Mouse (Mus musculus) embryonic fibroblast, embryonic 13.5 days (primary cell): ENCODE results near the gene 2310030G06Rik. TPM values are rescaled to one million over a fixed set of nuclear protein-coding genes. Genes with fewer than 3 reads are reported as not detected.

Source experiments
- H3K27ac ChIP-seq: 2 replicates; pipeline ENCODE4 v1.5.1; 2012; ENCODE audit warnings: low read length, control low read depth, inconsistent platforms; ENCODE audit not compliant: insufficient read depth
- H3K4me1 ChIP-seq: 2 replicates; pipeline ENCODE4 v1.6.1; 2011; ENCODE audit warnings: low read length; ENCODE audit not compliant: control insufficient read depth, insufficient read depth
- H3K4me3 ChIP-seq: 2 replicates; pipeline ENCODE4 v1.5.1; 2011; ENCODE audit warnings: mild to moderate bottlenecking, control low read depth, low read length; ENCODE audit not compliant: insufficient read depth
- CTCF ChIP-seq: IDR thresholded peaks from 2 replicates; pipeline ENCODE4 v1.5.1; 2011; ENCODE audit warnings: mild to moderate bottlenecking, control low read depth, low read length, moderate library complexity, borderline replicate concordance; ENCODE audit not compliant: insufficient read depth
- POLR2A ChIP-seq: IDR thresholded peaks from 2 replicates; pipeline ENCODE4 v1.6.1; 2011; ENCODE audit warnings: low read depth, mild to moderate bottlenecking, control low read depth, low read length, moderate library complexity
- polyA plus RNA-seq: library from polyadenylated mRNA; stranded (reverse); fragments of >200 nt; gene quantifications from 2 replicates; pipeline ENCODE4 v1.2.4, GENCODE M21; 2011; ENCODE audit warnings: low read depth; ENCODE audit not compliant: missing spikeins, insufficient read length

2310030G06Rik gene
- polyA plus RNA-seq, 1 experiment, result 1.8 TPM

DNA sequence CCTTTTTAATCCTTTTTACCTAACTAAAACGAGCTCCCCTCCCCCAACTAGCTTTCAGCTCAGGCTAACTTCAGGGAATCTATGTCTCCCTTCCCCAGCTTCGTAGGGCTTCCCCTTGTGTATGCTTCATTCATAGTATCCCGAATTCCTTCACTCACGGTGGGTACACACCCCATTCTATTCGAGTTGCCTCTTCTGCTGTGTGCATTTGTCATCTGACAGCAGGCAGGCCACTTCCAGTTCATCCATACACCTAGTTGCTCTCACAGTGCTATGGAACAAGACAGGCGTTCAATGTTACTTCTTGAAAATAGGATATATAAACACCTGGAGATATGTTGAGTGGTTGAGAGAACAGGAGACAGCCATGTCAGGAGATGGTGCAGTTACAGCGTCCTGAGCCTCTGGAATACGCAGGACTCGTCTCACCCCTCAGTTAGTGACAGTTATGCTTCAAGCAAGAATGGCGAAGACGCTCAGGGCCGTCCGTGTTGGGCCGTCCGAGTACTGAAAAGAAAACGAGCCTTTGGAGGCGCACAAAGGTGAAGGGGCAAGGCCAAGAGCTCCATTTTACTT, 21.3 kb upstream of the 2310030G06Rik start:
- peak overlapping the region; percentile 77 for H3K4me3 ChIP-seq
- TF ChIP-seq CTCF (no peak), POLR2A (no peak; the same call in 1 of the 2 replicates)
- H3K27ac ChIP-seq, result 0 out of 2 replicates have a peak overlapping the region, but pooled peaks have one; percentile 2
- peaks cover 2% of the 10 kb centered on the region; the same call in 1 of the 2 replicates for H3K4me1 ChIP-seq

DNA sequence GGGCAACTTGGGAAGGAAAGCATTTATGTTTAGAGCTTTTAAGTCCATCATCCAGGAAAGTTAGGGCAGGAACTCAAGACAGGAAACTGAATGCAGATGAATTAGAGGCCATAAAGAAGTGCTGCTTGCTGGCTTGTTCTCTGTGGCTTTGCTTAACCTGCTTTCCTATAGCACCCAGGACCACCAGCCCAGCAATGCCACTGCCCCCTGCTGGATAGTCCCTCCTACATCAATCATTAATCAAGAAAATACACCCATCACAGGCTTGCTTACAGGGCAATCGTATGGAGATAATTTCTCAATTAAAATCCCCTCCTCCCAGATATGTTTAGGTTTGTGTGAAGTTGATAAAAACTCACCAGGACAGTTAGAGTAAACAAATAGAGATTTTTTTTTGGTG, 17.0 kb upstream of the 2310030G06Rik start:
- peak; percentile 45; the same call in 1 of the 2 replicates for TF ChIP-seq CTCF
- TF ChIP-seq POLR2A, result no peak
- no peak overlapping the region for H3K4me3 ChIP-seq
- H3K4me1 ChIP-seq, result no peaks in the 10 kb centered on the region
- H3K27ac ChIP-seq, result no peak overlapping the region

DNA sequence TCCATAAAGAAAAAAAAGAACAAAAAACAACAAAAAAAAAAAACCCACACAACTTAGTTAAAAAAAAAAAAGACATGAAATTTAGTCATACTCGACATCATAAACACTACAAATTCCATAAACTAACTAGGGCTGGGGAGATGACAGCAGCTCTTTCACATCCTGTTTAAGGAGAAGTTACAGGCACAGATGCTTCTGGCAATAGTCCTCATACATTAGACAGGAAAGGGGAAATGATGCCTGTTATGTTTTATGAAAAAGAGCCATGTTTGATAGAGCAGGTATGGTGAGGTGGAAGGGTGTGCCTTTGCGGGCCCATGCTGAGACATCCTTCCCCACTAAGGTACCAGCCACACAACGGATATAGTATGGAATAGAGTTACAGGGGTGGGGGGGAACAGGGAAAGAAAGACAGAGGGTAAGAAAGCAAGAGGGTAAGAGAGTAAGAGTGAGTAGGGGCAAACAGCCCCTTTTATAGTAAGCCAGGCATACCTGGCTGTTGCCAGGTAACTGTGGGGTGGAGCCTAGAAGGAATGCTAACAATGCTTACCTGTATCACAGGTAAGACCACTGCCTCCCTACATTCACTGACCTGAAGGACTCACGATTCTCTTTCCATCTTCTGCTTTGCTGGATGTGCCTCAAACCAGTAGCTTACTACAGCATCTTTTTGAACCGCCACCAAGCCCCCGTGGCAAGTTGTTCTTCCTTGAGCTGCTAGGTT, 15.3 kb upstream of the 2310030G06Rik start:
- Histone ChIP-seq H3K4me1 (no peaks in the 10 kb centered on the region; the same call in 1 of the 2 replicates), H3K4me3 (no peak overlapping the region), H3K27ac (no peak overlapping the region)
- TF ChIP-seq POLR2A (no peak), CTCF (no peak)

DNA sequence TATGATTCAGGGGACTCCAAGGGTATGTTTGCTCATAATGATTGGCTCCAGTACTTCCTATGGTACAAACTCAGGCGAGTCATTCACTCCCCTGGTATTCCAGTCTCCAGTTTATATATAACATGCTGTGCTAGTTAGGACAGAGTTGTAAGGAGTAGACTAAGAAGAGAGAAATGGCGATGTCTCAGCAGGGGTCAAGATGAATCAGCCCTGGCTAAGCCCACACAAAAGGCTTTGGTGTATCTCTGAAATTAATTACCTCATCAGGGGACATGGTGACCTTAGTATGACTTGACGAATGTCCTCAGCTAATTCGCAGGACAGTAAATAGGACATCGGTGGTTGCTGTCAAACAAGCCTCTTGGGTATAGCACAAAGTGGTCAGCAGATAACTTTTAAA, 10.4 kb upstream of the 2310030G06Rik start:
- TF ChIP-seq CTCF (no peak), POLR2A (no peak)
- H3K27ac ChIP-seq, result no peak overlapping the region
- peaks cover 8% of the 10 kb centered on the region for H3K4me1 ChIP-seq

DNA sequence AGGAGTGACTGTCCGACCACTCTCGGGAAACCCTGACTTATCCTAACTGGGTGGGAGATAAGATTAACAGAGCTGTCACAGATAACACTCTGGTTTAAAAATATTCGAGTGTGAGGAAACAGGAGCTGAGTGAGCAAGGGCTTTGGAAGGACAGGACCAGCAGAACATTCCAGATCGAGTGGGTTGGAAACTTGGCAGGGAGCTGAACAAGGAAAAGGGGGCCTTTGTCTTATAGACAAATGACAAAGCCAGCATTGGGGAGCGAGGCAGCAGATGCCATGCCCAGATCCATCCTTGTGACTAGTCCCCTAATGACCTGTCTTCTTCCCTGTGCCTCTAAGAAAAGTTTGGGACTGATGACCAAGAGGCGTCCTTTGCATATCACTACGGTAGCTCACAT, 7.6 kb upstream of the 2310030G06Rik start:
- Histone ChIP-seq H3K4me3 (peak overlapping the region; percentile 43), H3K4me1 (peaks cover 12% of the 10 kb centered on the region), H3K27ac (peak overlapping the region; percentile 90)
- no peak for TF ChIP-seq POLR2A
- no peak for TF ChIP-seq CTCF

More for the DNA sequence above, 10.4 kb upstream of the 2310030G06Rik start:
- no peak overlapping the region for H3K4me3 ChIP-seq

DNA sequence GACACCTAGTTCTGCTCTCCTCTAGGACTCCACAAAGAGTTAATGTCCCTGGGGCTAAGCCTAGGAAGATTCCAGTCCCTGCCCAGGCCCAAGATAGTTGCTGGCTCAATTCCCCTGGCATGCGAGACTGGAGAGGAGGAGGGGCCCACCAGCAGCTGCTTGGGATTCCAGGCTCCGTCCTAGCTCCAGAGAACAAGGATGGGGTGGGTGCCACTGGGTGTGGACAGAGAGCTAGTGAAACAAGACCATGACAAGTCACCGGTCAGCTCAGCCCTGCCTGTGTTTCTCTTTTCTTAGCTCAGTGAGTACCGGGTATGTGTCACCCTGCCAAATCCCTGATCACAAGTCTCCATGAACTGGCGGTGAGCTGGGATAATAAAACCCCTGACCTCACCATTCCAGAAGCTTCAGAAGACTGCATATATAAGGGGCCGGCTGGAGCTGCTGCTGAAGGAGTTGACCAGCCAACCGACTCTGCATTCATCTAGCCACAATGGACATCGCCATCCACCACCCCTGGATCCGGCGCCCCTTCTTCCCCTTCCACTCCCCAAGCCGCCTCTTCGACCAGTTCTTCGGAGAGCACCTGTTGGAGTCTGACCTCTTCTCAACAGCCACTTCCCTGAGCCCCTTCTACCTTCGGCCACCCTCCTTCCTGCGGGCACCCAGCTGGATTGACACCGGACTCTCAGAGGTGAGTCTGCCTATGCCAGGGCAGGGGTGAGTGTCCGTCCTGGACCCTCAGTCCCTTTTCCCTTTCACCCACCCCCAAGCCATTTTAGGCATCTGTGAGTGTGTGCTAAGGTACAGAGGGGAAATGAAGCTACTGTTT, 6.7 kb upstream of the 2310030G06Rik start:
- TF ChIP-seq POLR2A, result peak; percentile 77
- no peak for TF ChIP-seq CTCF
- peak overlapping the region; percentile 90 for H3K27ac ChIP-seq
- peak overlapping the region; percentile 43 for H3K4me3 ChIP-seq
- peaks cover 12% of the 10 kb centered on the region for H3K4me1 ChIP-seq

DNA sequence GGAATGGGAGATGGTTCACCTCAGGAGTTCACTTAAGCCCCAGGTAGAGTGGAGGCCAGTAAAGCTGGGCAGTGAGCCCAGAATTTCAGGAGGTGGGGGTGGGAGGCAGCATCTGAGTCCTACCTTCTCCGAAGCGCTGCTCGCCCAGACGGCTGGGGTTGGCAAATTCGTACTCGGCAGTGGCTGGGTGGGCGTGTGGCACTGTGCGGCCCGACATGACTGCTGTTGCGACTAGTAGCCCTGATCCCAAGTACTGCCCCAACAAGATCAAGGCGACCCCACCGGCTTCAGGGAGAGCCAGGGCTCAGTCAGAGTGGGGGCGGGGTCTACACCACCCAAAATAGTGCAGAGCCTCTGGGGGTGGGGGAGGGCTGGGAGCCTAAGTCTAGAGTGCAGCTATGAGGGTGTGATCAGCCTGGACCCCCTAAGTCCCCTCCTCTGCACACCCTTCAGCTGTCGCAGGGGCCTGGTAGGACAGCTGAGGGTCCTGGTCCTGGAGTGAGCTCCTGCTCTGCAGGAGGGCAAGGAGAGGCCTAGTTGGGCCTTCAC, 5.8 kb upstream of the 2310030G06Rik start, which contains the start of gene Hspb2:
Hspb2 (minus strand) TSS at position 301 of the 549 bp plus-strand sequence.
- H3K4me3 ChIP-seq, result peak within 1 kb of the TSS; percentile 43
- H3K4me1 ChIP-seq, result peaks cover 12% of the 10 kb centered on the region
- peak within 1 kb of the TSS; percentile 90 for H3K27ac ChIP-seq
- TF ChIP-seq CTCF (no peak), POLR2A (no peak)

DNA sequence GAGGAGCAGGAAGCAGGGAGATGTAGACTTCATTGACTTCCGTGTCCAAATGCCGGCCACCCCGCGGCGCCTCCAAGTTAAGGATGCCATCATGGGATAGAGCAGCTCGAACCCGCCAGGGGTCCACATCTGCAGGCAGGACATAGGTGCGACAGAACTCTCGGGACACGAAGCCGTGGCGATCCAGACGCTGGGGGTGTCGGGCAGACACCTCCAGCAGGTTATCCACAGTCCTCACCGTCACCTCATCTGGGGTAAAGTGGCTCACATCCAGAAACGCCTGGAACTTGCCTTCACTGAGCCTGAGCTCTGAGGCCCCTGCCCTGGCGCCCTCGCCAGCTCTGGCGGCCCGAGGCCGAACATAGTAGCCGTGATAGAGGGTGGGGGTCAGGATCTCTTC, 5.0 kb upstream of the 2310030G06Rik start, which contains the start of gene Cryab:
Cryab (plus strand) TSS at position 3 of the 400 bp plus-strand sequence.
- no peak within 1 kb of the TSS for H3K4me3 ChIP-seq
- no peak for TF ChIP-seq POLR2A
- no peak for TF ChIP-seq CTCF
- peaks cover 12% of the 10 kb centered on the region for H3K4me1 ChIP-seq
- H3K27ac ChIP-seq, result peak within 1 kb of the TSS; percentile 90

DNA sequence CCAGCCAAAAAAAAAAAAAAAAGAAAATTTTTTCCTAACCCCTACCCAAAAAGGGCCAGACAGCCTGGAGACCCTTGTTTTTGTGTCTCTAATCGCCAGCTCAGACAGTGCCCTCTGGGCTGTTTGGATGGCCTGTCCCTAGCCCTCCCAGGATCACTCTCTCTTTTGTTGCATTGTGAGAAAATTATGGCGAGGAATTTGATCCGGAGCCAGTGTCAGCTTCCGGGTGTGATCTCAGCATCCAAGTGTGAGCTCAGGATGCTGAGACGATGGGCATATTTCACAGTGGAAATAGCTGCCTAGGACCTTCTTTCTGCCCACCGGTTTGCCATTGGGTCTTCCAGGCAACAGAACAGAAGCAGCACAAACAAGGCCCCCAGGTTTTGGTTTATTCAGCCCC, 4.4 kb upstream of the 2310030G06Rik start:
- Histone ChIP-seq H3K4me1 (peaks cover 10% of the 10 kb centered on the region), H3K27ac (no peak overlapping the region), H3K4me3 (no peak overlapping the region)
- no peak for TF ChIP-seq POLR2A
- no peak for TF ChIP-seq CTCF
